In the genomic region with DNA sequence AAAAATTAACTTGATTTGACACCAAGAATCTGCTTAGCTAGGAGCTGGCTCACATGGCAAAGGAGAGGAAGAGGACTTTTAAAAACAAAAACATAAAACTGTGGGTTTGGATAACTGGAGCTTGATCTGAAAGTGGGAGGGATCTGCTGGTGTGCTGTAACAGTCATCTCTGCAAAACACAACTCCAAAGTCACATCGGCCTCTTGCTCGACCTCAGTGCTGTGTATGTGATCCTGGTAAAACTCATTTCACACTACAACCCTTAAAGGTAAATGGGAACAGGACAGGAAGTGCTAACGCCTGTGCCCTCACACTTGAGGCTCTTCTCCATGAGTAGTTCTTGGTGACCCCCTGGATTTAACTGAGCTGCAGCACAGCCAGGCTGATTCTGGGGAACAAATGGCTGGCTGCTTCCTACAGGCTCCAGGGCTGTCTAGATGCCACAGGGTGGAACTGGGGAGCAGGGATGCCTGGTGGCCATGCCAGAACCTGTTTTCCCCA, we compare ENCODE assay signal across 10 mouse cellular contexts. TPM values are rescaled to one million over a fixed set of nuclear protein-coding genes. Genes with fewer than 3 reads are reported as not detected.
DNase-seq lines count a peak whose midpoint lies in the region; ATAC-seq lines count a peak whose summit lies in the region.
"Had no signal": no experiment of that assay in that cellular context is flagged by ENCODE, and none has a peak within 500 bp of the region (broad histone marks: within the 10 kb centered on the region; RNA-seq: fewer than 3 reads in every experiment).

No protein-coding gene starts in this region.

- H3K27ac ChIP-seq in hindbrain, embryonic 13.5 days: peak overlapping the region; percentile 62
- H3K27ac ChIP-seq in hindbrain, embryonic 11.5 days (ENCODE audit: low read depth, low read length): no peak overlapping the region
- H3K27ac ChIP-seq in lung, embryonic 16.5 days (ENCODE audit: low read length): peak overlapping the region; percentile 17; the same call in 1 of the 2 replicates
- peak overlapping the region; percentile 85 for H3K27ac ChIP-seq in heart, embryonic 12.5 days (ENCODE audit: poor library complexity, severe bottlenecking)
- no peak overlapping the region for H3K27ac ChIP-seq in limb, embryonic 10.5 days

- H3K27me3 ChIP-seq in hindbrain, embryonic 13.5 days: no peaks in the 10 kb centered on the region
- no peaks in the 10 kb centered on the region for H3K27me3 ChIP-seq in hindbrain, embryonic 11.5 days (ENCODE audit: control insufficient read depth, insufficient read depth, low read length)
- no peaks in the 10 kb centered on the region for H3K27me3 ChIP-seq in lung, embryonic 16.5 days (ENCODE audit: control insufficient read depth, insufficient read depth, low read depth, low read length)
- H3K27me3 ChIP-seq in heart, embryonic 12.5 days (replicated peaks): no peaks in the 10 kb centered on the region
- H3K27me3 ChIP-seq in limb, embryonic 10.5 days (ENCODE audit: low read depth, poor library complexity, severe bottlenecking): no peaks in the 10 kb centered on the region

- 87% methylated on average over 3 of the region's 3 CpGs for WGBS in hindbrain, embryonic 13.5 days
- 90% methylated on average over 3 of the region's 3 CpGs for WGBS in hindbrain, embryonic 11.5 days
- 75% methylated on average over 3 of the region's 3 CpGs for WGBS in lung, embryonic 16.5 days
- WGBS in heart, embryonic 12.5 days: 54% methylated on average over 3 of the region's 3 CpGs
- WGBS in limb, embryonic 10.5 days: 77% methylated on average over 3 of the region's 3 CpGs

- ATAC-seq in hindbrain, embryonic 13.5 days (ENCODE audit: low FRiP score): no peak
- no peak for ATAC-seq in hindbrain, embryonic 11.5 days (ENCODE audit: low FRiP score)
- ATAC-seq in lung, embryonic 16.5 days (ENCODE audit: low read depth): no peak
- no peak for ATAC-seq in heart, embryonic 12.5 days (ENCODE audit: insufficient number of reproducible peaks, low FRiP score)

- H3K4me2 ChIP-seq in hindbrain, embryonic 13.5 days: no peak overlapping the region
- H3K4me2 ChIP-seq in hindbrain, embryonic 11.5 days (replicated peaks; ENCODE audit: low read depth, low read length): no peak overlapping the region
- no peak overlapping the region for H3K4me2 ChIP-seq in lung, embryonic 16.5 days (ENCODE audit: low read depth, low read length)
- H3K4me2 ChIP-seq in heart, embryonic 12.5 days: peak overlapping the region; percentile 22; the same call in 1 of the 2 replicates
- H3K4me2 ChIP-seq: lung, embryonic 14.5 days had no signal

- H3K4me3 ChIP-seq in hindbrain, embryonic 13.5 days: no peak overlapping the region
- H3K4me3 ChIP-seq in hindbrain, embryonic 11.5 days (ENCODE audit: low read depth, low read length): no peak overlapping the region
- no peak overlapping the region for H3K4me3 ChIP-seq in lung, embryonic 16.5 days (ENCODE audit: low read length)
- H3K4me3 ChIP-seq in heart, embryonic 12.5 days: no peak overlapping the region
- no peak overlapping the region for H3K4me3 ChIP-seq in limb, embryonic 10.5 days

- peak overlapping the region; percentile 29; the same call in 1 of the 2 replicates for H3K9ac ChIP-seq in hindbrain, embryonic 13.5 days
- H3K9ac ChIP-seq in hindbrain, embryonic 11.5 days (ENCODE audit: low read depth, low read length): no peak overlapping the region
- no peak overlapping the region for H3K9ac ChIP-seq in lung, embryonic 16.5 days (ENCODE audit: low read length)
- peak overlapping the region; percentile 24; the same call in 1 of the 2 replicates for H3K9ac ChIP-seq in heart, embryonic 12.5 days
- H3K9ac ChIP-seq: lung, embryonic 14.5 days had no signal

- DNase-seq in hindbrain, embryonic 11.5 days (ENCODE audit: low spot score): no peak
- DNase-seq in lung, adult 18-20 months: no peak
- peak; percentile 25 for DNase-seq in limb, embryonic 10.5 days (ENCODE audit: low spot score)
- no peak for DNase-seq in adrenal gland, postnatal 25 days
- DNase-seq: cerebellum, adult 9-10 months; lung, embryonic 14.5 days; thymus, postnatal 36 days had no signal

- H3K36me3 ChIP-seq in hindbrain, embryonic 13.5 days: peaks cover 44% of the 10 kb centered on the region
- 0 out of 2 replicates have a peak, but pooled peaks cover 3% of the 10 kb centered on the region for H3K36me3 ChIP-seq in hindbrain, embryonic 11.5 days (ENCODE audit: control insufficient read depth, insufficient read depth, low read length)
- H3K36me3 ChIP-seq in lung, embryonic 16.5 days (ENCODE audit: control insufficient read depth, insufficient read depth, low read length): peaks cover 19% of the 10 kb centered on the region; the same call in 1 of the 2 replicates
- H3K36me3 ChIP-seq in heart, embryonic 12.5 days: peaks cover 39% of the 10 kb centered on the region
- H3K36me3 ChIP-seq in limb, embryonic 10.5 days: peaks cover 48% of the 10 kb centered on the region

- no peaks in the 10 kb centered on the region for H3K9me3 ChIP-seq in hindbrain, embryonic 13.5 days
- H3K9me3 ChIP-seq in hindbrain, embryonic 11.5 days (ENCODE audit: control insufficient read depth, low read length): no peaks in the 10 kb centered on the region
- no peaks in the 10 kb centered on the region for H3K9me3 ChIP-seq in lung, embryonic 16.5 days (ENCODE audit: control insufficient read depth, low read length)
- no peaks in the 10 kb centered on the region for H3K9me3 ChIP-seq in heart, embryonic 12.5 days (replicated peaks)
- no peaks in the 10 kb centered on the region for H3K9me3 ChIP-seq in limb, embryonic 10.5 days (replicated peaks)

- no peaks in the 10 kb centered on the region for H3K4me1 ChIP-seq in hindbrain, embryonic 13.5 days (replicated peaks)
- H3K4me1 ChIP-seq in hindbrain, embryonic 11.5 days (replicated peaks; ENCODE audit: control insufficient read depth, insufficient read depth, low read length): no peaks in the 10 kb centered on the region
- no peaks in the 10 kb centered on the region; the same call in 1 of the 2 replicates for H3K4me1 ChIP-seq in lung, embryonic 16.5 days (replicated peaks; ENCODE audit: control insufficient read depth, insufficient read depth, low read length)
- peaks cover 33% of the 10 kb centered on the region for H3K4me1 ChIP-seq in heart, embryonic 12.5 days (replicated peaks)
- H3K4me1 ChIP-seq in limb, embryonic 10.5 days: no peaks in the 10 kb centered on the region

RNA-seq across cellular contexts. Expression of gene Lysmd4, which starts 8.3 kb away (rescaled TPM):
- polyA plus RNA-seq in hindbrain, embryonic 13.5 days (2015; fragmentation: Nextera tagmentation; extraction: Ambion mirVana): 31.6 and 32.7 TPM in 2 replicates
- polyA plus RNA-seq in hindbrain, embryonic 11.5 days (2014; fragmentation: Nextera tagmentation; extraction: Ambion mirVana): 11.0 and 14.3 TPM in 2 replicates
- 14.9 and 15.7 TPM in 2 replicates for polyA plus RNA-seq in lung, embryonic 16.5 days (2015; fragmentation: Nextera tagmentation; extraction: Ambion mirVana)
- polyA plus RNA-seq in heart, embryonic 12.5 days (2016; fragmentation: Nextera tagmentation; extraction: Ambion mirVana): 13.9 and 14.9 TPM in 2 replicates
- polyA plus RNA-seq in limb, embryonic 10.5 days (2016; fragmentation: Nextera tagmentation; extraction: Ambion mirVana): 12.1 and 15.2 TPM in 2 replicates
- 11.8 and 13.4 TPM in 2 replicates for total RNA-seq in adrenal gland, postnatal 25 days (2021)

Comparison
In these comparisons a context has a peak if more than half of its experiments do, and no peak if none do; other contexts are left out.
1. H3K27ac ChIP-seq: peak in hindbrain, embryonic 13.5 days (single experiment), lung, embryonic 16.5 days (single experiment) and heart, embryonic 12.5 days (single experiment); none in hindbrain, embryonic 11.5 days (single experiment) and limb, embryonic 10.5 days (single experiment).
2. H3K9ac ChIP-seq: peak in hindbrain, embryonic 13.5 days (single experiment) and heart, embryonic 12.5 days (single experiment); none in hindbrain, embryonic 11.5 days (single experiment) and lung, embryonic 16.5 days (single experiment).